Mouse (Mus musculus) skeletal muscle tissue, adult 2 months (tissue): ENCODE measurements at regions not wholly inside any gene's neighbourhood (a gene's known extent, or its start where the extent isn't known, plus 50 kb on each side); places are given as distances from the start of the nearest gene placed in this dataset.

Source experiments
- DNase-seq: peaks from one replicate; pipeline ENCODE4 v3.0.0-alpha.2; 2012; ENCODE audit warnings: low read depth, low spot score

GRCm38 (mm10) chr1:181299826-181300225 lies 52.6 kb upstream of the Cnih3 start:
- DNase-seq: no peak

- no peak for DNase-seq
These were observed 50.3 kb upstream of the Cnih3 start for GRCm38 (mm10) chr1:181302151-181302550.
